Mouse (Mus musculus): ENCODE measurements around the gene Eif6.
"Not testable (repeated sequence)": the region's sequence is repeated elsewhere in the genome, so short reads cannot be mapped to it uniquely, and the experiment has no call there.

Eif6 gene

DNA sequence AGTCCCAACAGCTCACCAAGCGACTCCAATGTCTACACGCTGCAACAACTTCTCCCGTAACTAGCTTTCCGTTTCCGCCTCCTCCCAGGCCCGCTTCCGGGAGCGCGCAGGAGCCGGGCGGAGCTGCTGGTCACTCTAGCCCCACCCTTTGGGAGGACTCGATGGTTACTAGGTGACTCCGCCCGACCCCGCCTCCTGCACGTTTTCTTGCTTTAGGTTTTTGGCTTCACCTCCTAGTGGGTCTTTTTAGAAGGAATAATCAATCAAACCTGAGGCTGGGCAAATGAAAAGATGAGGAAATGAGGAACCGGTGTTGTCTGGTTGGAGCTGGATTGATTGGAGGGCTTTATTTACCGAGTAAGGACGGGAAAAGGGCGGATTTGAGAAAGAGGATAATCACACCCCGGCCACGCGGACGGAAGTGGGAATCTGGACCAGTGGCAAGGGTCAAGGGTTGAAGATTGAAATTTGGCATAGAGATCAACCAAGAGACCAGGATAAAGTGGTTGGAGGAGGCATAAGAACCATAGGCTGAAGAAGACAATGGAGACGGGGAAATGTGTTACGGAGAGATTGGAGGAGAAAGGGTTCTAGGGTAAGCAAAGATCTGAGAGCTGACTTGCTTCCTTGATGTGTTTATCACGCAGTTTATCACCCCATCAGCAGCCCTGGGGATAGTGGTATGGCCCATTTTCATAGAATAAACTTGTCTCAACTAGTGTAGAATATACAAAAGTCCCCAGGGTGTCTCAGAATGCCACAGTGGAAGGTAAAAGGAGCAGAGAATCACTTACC lies at the start of gene Eif6:
Gene Eif6, minus strand, starts transcription at position 296 of the 795 bp plus-strand sequence.
- DNase-seq = peak; percentile 85 to 87

- DNase-seq = no peak
Measured at GRCm38 (mm10) chr2:155873636-155874035, 46.9 kb upstream of the Eif6 start.

GRCm38 (mm10) chr2:155872930-155873507 lies 46.3 kb upstream of the Eif6 start:
- DNase-seq = no peak

DNA sequence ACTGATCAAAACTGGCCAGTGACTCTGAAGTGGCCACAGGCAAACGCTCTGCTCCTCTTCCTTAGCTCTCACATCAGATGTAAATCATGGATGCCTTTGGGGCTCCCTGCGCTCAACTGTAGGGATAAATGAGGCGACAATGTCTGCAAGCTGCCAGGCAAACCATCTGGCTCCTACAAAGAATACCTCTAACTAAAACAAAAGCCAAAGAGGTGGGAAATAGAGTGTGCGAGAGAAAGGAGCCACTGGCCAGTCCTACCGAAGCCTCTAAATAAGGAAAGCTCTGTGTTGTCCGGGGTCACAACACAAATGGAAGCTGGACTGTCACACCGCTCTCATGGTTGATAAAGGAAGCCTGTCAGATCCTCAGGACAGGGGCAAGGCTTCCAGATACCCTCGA lies 45.8 kb upstream of the Eif6 start:
- peak in 1 of 2 experiments; percentile 32 for DNase-seq

DNA sequence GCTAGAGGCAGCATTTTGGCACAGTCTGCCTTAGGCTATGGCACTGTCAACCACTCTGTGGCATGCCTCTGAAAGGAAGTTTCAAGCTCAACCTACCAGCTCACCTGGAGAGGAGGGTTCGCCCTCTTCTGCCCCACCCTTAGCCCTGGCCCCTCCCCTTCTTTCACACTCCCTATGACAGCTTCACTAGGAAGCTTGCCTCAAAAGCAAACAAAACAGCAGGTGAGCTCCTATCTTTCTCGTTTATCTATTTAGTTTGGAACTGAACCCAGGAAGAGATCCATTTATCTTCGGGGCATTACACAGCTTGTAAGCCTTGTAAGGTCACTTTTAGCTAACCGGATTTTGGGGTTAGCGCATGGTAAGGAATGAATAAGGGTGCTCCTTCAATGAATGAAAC lies 43.0 kb upstream of the Eif6 start:
- DNase-seq = no peak

DNA sequence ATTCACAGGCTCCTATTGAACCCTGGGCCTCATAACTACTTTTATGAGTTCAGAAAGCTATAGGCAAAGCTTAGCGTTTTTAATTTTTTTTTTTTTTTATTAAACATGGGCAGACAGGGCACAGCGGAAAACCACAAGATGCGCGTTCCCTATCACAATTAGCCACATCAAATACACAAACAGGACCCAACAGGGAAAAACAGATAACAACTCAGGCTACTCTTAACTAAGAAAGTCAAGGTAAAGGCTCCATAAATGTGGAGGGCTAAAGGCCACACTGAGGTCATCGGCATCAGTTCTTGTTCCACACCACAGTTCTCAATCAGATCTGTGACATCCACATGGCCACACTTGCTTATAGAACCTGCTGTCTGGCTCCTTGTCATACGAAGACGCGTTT lies 41.6 kb upstream of the Eif6 start:
- no peak for DNase-seq

DNA sequence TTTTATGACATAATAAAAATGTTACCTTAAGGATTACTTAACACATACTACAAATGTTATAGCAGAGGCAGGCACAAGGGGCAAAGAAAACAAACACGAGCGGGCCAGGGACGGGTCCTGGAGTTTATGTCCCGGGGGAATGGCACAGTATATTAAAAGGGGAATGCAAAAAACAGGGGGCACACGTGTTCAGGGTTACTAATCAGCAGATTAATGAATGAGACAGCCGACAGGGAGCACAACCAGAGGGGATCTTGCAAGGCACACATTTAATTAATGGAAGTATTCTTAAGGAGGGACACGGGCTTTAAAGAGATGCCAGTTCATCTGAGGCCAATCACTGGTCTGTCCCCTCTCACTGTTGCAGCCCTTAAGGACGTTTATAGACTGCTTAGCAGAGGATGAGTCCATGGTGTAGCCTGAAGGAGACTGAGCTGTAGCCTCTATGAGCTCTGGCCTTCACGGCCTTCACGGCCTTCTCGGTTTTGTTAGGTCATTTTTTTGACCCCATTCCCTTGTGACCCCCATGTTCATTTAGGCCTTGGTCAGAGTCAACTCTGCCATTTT lies 36.7 kb upstream of the Eif6 start:
- DNase-seq = no peak

GRCm38 (mm10) chr2:155862573-155863300 lies 36.0 kb upstream of the Eif6 start:
- peak in 1 of 2 experiments; percentile 28 for DNase-seq

- DNase-seq = no peak
Measured at GRCm38 (mm10) chr2:155861581-155861980, 34.9 kb upstream of the Eif6 start.

- no peak for DNase-seq
Measured at GRCm38 (mm10) chr2:155860102-155860501, 33.4 kb upstream of the Eif6 start.

DNA sequence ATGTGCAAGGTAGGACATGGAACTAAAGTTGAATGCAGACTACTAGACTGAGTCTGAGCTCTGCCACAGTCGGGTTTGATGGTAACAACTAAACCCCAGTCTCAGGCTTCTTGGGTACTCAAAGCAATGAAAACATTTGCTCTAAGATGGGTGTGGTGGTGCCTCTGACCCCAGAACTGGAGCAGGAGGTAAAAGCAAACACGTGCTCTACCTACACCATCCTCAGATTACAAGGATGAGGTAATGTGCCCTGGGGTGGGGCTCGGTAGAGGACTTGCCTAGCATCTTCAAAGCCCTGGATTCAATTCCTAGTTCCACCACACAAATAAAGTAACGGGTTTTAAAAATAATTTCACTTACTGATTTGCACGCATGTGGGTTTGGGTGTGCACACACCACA lies 25.8 kb upstream of the Eif6 start:
- no peak for DNase-seq

GRCm38 (mm10) chr2:155850120-155850519 lies 23.4 kb upstream of the Eif6 start:
- DNase-seq = no peak

DNA sequence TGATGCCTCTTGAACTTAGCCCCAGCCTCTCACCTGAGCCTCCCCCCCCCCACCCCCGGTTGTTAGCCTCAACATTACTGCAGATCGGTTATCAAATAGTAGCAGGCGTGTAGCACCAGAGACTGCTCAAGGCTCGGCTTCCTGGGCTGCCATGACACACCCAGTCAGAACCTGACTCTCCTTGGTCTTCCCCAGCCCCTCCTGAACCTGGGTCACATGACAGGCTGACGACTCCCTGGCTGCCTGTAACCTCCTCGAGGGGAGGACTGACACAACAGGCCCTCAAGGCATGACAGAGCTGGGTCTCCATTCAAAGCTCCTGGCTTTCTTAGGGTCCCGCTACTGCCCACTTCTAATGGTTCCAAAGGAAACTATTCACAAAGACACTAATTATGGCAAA lies 22.7 kb upstream of the Eif6 start:
- DNase-seq = no peak

- DNase-seq = peak; percentile 88 to 92
Measured at GRCm38 (mm10) chr2:155848291-155848690, 21.6 kb upstream of the Eif6 start.

DNA sequence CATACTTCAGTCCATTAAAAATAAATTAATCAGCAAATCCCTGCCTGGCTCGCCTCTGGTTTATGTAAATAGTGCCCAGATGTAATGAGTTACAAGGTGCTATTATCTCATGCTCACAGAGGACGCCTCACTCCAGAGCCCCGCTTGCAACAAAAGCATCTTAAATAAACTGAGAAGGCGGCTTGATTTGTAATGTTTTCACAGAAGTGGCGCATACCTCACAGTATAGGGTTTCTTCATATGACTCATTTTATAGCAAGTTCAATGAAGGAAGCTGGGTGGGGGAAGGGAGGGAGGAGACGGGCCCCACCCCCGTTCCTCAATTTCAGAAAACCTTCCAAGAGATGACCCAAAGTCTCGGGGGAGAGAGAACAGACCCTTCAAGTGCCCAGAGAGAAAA lies 20.2 kb upstream of the Eif6 start:
- no peak for DNase-seq

DNA sequence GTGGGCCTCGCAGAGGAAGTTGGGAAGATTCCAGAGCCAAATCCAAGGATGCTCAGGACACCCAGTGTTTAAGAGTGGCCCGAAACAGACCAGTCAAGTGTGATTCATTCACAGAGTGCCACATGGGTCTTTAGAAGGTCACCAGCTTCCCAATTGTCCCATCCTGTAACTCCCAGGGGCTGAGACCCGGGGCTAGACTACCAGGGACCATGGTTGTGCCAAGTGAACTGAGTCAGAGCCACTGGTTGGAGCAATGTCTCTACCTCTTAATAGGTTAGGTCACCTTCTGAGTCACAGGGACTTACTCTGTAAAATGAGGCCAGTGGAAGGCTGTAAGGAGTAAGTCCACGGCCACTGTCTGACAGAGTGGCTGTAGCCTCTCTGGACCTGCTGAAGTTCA lies 12.2 kb upstream of the Eif6 start:
- no peak for DNase-seq

DNA sequence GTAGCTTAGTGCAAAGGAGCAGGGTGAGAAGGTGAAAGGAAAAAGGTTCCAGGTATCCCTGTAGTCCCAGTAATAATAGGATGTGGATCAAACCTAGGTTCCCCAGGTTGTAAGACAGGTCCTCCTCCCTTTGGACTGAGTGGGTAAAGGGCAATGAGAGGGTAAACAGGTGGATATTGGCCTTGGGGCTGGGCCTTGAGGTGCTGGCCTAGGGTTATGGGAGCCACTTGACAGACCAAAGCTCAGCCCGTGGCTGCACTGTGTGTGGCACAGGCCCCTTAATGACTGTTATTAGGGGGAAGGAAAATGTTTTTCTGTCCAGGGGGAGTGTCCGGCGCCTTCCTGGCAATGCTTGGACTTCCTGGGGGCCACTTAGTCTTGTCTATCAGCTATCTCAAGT lies 11.2 kb upstream of the Eif6 start:
- no peak for DNase-seq

- no peak for DNase-seq
Measured at GRCm38 (mm10) chr2:155834732-155835131, 8.0 kb upstream of the Eif6 start, which contains the start of gene Fam83c. Fam83c (minus strand) TSS chr2:155834854.

DNA sequence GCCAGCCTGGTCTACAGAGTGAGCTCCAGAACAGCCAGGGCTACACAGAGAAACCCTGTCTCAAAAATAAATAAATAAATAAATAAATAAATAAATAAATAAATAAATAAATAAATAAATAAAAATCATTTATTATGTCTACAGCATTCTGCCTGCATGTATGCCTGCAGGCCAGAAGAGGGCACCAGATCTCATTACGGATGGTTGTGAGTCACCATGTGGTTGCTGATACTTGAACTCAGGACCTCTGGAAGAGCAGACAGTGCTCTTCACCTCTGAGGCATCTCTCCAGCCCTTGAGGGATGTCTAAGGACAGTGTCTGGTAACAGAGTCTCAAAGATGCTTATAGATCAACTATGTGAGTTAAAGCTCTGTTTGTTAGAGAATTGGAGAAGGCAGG lies 5.4 kb upstream of the Eif6 start:
- not testable (repeated sequence) for DNase-seq

GRCm38 (mm10) chr2:155831302-155831701 lies 4.6 kb upstream of the Eif6 start:
- DNase-seq = no peak

- no peak for DNase-seq
Measured at GRCm38 (mm10) chr2:155830841-155831240, 4.1 kb upstream of the Eif6 start.

GRCm38 (mm10) chr2:155825904-155826629 lies 658 bp downstream of the Eif6 start:
- no peak for DNase-seq

GRCm38 (mm10) chr2:155823722-155824121 lies 3.0 kb downstream of the Eif6 start:
- peak in 1 of 2 experiments; percentile 10 for DNase-seq

All from cerebellum, postnatal 14 days (tissue).